8 mouse cellular contexts compared by ENCODE assay signal in the genomic region with DNA sequence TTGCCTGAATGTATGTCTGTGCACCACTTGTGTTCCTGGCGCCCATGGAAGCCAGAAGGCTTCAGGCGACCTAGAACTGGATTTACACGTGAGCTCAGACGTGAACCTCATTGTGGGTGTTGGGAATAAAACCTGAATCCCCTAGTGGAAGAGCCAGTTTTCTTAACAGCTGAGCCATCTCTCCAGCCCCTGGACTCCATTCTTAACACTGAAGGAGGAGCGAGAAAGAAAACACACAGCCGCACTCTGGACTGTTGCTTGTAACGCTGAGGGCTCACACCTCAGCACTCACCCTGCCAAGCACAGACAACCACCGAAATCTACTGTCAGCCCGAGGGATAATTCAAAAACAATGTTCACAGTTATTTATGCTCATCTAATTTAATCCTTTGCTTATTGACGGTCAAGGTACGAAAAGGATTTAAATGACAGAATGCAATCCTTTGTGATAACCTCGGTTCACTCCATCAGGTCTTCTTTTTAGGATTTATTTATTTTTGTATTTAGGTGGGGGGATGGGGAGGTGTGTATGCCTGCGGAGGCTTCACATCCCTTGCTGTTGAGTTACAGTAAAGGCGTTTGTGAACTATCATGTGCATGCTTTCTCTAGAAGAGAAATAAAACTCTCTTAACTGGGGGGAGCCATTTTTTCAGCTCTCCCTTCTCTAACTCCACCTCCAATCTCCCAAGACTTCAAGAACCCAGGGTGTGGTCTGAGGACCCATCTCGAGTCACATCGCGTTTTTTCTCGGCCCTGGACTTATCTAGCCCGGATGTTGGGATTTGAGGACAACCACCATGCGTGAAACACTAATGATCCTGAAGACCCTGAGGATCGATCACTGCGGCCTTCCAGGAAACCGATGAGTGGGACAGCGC. TPM values are rescaled to one million over a fixed set of nuclear protein-coding genes. Genes with fewer than 3 reads are reported as not detected.
DNase-seq lines count a peak whose midpoint lies in the region; ATAC-seq and TF ChIP-seq lines count a peak whose summit lies in the region.

Zfp639 (plus strand) TSS at position 764 of the 879 bp plus-strand sequence.

- WGBS in cerebellum, adult 2 months, result 6% methylated on average over 24 of the region's 24 CpGs
- WGBS in midbrain, embryonic 14.5 days, result 5% methylated on average over 24 of the region's 24 CpGs

- H3K4me2 ChIP-seq in midbrain, embryonic 14.5 days (ENCODE audit: low read length), result peak within 1 kb of the TSS; percentile 66

- TF ChIP-seq CTCF in cerebellum, adult 2 months (IDR thresholded peaks at IDR 0.05; ENCODE audit: borderline replicate concordance, insufficient read depth, low read depth, low read length), result no peak

- H3K4me1 ChIP-seq in cerebellum, adult 2 months (ENCODE audit: control insufficient read depth, insufficient read depth, low read length), result peaks cover 3% of the 10 kb centered on the region; the same call in 1 of the 2 replicates
- H3K4me1 ChIP-seq in midbrain, embryonic 14.5 days (ENCODE audit: control insufficient read depth, insufficient read depth, low read length), result peaks cover 8% of the 10 kb centered on the region; the same call in 1 of the 2 replicates

- DNase-seq in cerebellum, adult 2 months, result no peak
- DNase-seq in cerebellum, adult 11-12 months, result no peak
- DNase-seq in CD4-positive, CD25-positive, alpha-beta regulatory T cell, adult 2 months (ENCODE audit: low read depth, low spot score), result peak; percentile 24
- peak; percentile 54 for DNase-seq in embryo, embryonic 10.5 days (ENCODE audit: low spot score)
- peak; percentile 6 for DNase-seq in heart, adult 8-10 months (ENCODE audit: low spot score)
- DNase-seq in layer of hippocampus, postnatal 36 days, result no peak
- peak; percentile 51 for DNase-seq in midbrain, embryonic 14.5 days
- no peak for DNase-seq in spleen, adult 18-20 months

- no peaks in the 10 kb centered on the region for H3K27me3 ChIP-seq in cerebellum, adult 2 months (ENCODE audit: control insufficient read depth, insufficient read depth, low read length)
- H3K27me3 ChIP-seq in midbrain, embryonic 14.5 days (ENCODE audit: control insufficient read depth, insufficient read depth, low read length), result no peaks in the 10 kb centered on the region

- H3K9ac ChIP-seq in midbrain, embryonic 14.5 days (replicated peaks; ENCODE audit: low read length), result peak within 1 kb of the TSS; percentile 93

- peaks cover 4% of the 10 kb centered on the region for H3K36me3 ChIP-seq in midbrain, embryonic 14.5 days (ENCODE audit: control insufficient read depth, insufficient read depth, low read length)

- TF ChIP-seq POLR2A in cerebellum, adult 2 months (IDR thresholded peaks at IDR 0.05; ENCODE audit: borderline replicate concordance, insufficient read depth, low read length), result no peak

- peak within 1 kb of the TSS; percentile 61 for H3K4me3 ChIP-seq in cerebellum, adult 2 months (replicated peaks; ENCODE audit: insufficient read depth, low read depth, low read length)
- peak within 1 kb of the TSS; percentile 89 for H3K4me3 ChIP-seq in midbrain, embryonic 14.5 days (replicated peaks; ENCODE audit: low read depth, low read length)

- H3K9me3 ChIP-seq in midbrain, embryonic 14.5 days (ENCODE audit: control insufficient read depth, low read length), result no peaks in the 10 kb centered on the region

- peak; percentile 18 for ATAC-seq in midbrain, embryonic 14.5 days (ENCODE audit: low FRiP score, low TSS enrichment)

- peak within 1 kb of the TSS; percentile 65 for H3K27ac ChIP-seq in cerebellum, adult 2 months (ENCODE audit: insufficient read depth, low read length)
- peak within 1 kb of the TSS; percentile 80 for H3K27ac ChIP-seq in midbrain, embryonic 14.5 days (replicated peaks; ENCODE audit: low read depth, low read length)

RNA-seq across cellular contexts. Expression of gene Zfp639, which starts in this region (rescaled TPM):
- 53.5 and 53.8 TPM in 2 replicates for polyA plus RNA-seq in cerebellum, adult 2 months (2012; rRNA removed)
- total RNA-seq in heart, adult 8-10 months (2022), result 10 to 100 TPM; 21.3 to 30.0 (median 25.8) TPM
- total RNA-seq in layer of hippocampus, postnatal 36 days (2021), result 10 to 100 TPM; 36.4 to 42.9 TPM
- 43.4 and 46.2 TPM in 2 replicates for polyA plus RNA-seq in midbrain, embryonic 14.5 days (2014; fragmentation: Nextera tagmentation; extraction: Ambion mirVana)

Comparison
In these comparisons a context has a peak if more than half of its experiments do, and no peak if none do; other contexts are left out.
1. DNase-seq: peak in CD4-positive, CD25-positive, alpha-beta regulatory T cell, adult 2 months (single experiment), embryo, embryonic 10.5 days (single experiment), heart, adult 8-10 months (single experiment) and midbrain, embryonic 14.5 days (single experiment); none in cerebellum, adult 2 months (0 of 2), cerebellum, adult 11-12 months (single experiment), layer of hippocampus, postnatal 36 days (0 of 2) and spleen, adult 18-20 months (0 of 2).